11 mouse cellular contexts compared by ENCODE assay signal in the genomic region with DNA sequence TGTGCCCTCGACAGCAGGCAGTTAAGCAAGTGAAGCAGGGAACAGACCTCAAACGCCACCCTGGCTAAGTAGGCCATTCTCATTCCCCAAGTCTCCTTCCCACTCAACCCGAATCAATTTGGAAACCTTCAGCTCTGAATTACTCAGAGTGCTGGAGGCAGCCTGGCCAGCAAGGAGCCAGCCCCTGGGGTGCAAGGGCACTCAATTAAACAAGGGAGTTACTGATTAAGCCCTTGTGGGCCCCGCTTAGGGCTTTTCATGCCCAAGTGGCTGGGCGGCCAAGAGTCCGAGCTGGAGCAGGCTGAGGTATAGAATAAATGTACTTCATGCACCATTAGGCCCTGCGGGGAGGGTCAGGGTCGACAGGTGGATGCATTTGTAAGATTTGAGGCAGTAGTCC. TPM values are rescaled to one million over a fixed set of nuclear protein-coding genes. Genes with fewer than 3 reads are reported as not detected.
DNase-seq lines count a peak whose midpoint lies in the region; ATAC-seq and TF ChIP-seq lines count a peak whose summit lies in the region.
"Had no signal": no experiment of that assay in that cellular context is flagged by ENCODE, and none has a peak within 500 bp of the region (broad histone marks: within the 10 kb centered on the region; RNA-seq: fewer than 3 reads in every experiment).

No protein-coding gene starts in this region.

- no peak overlapping the region for H3K4me2 ChIP-seq in hindbrain, postnatal 0 days (ENCODE audit: low read depth, low read length)
- no peak overlapping the region for H3K4me2 ChIP-seq in hindbrain, embryonic 13.5 days
- H3K4me2 ChIP-seq in forebrain, embryonic 15.5 days (replicated peaks): no peak overlapping the region
- H3K4me2 ChIP-seq: liver, embryonic 13.5 days had no signal

- H3K4me3 ChIP-seq in hindbrain, postnatal 0 days (ENCODE audit: low read length): no peak overlapping the region
- no peak overlapping the region for H3K4me3 ChIP-seq in hindbrain, embryonic 13.5 days
- no peak overlapping the region for H3K4me3 ChIP-seq in forebrain, embryonic 15.5 days
- no peak overlapping the region for H3K4me3 ChIP-seq in thymus, adult 2 months (ENCODE audit: control insufficient read depth, insufficient read depth, low read length)
- H3K4me3 ChIP-seq: liver, embryonic 13.5 days had no signal

- no peaks in the 10 kb centered on the region for H3K4me1 ChIP-seq in hindbrain, postnatal 0 days (ENCODE audit: insufficient read depth, low read length)
- H3K4me1 ChIP-seq in hindbrain, embryonic 13.5 days (replicated peaks): peaks cover 6% of the 10 kb centered on the region; the same call in 1 of the 2 replicates
- H3K4me1 ChIP-seq in forebrain, embryonic 15.5 days: no peaks in the 10 kb centered on the region
- no peaks in the 10 kb centered on the region for H3K4me1 ChIP-seq in thymus, adult 2 months (replicated peaks; ENCODE audit: control insufficient read depth, insufficient read depth, low read length)
- H3K4me1 ChIP-seq: liver, embryonic 13.5 days had no signal

- H3K27ac ChIP-seq in hindbrain, postnatal 0 days: no peak overlapping the region
- no peak overlapping the region for H3K27ac ChIP-seq in hindbrain, embryonic 13.5 days
- H3K27ac ChIP-seq in forebrain, embryonic 15.5 days (replicated peaks): no peak overlapping the region
- no peak overlapping the region for H3K27ac ChIP-seq in thymus, adult 2 months (ENCODE audit: control insufficient read depth, insufficient read depth, low read length)
- H3K27ac ChIP-seq: liver, embryonic 13.5 days had no signal

- no peak overlapping the region for H3K9ac ChIP-seq in hindbrain, postnatal 0 days (replicated peaks; ENCODE audit: low read length)
- no peak overlapping the region for H3K9ac ChIP-seq in hindbrain, embryonic 13.5 days
- no peak overlapping the region for H3K9ac ChIP-seq in forebrain, embryonic 15.5 days (replicated peaks)
- H3K9ac ChIP-seq: liver, embryonic 13.5 days had no signal

- no peaks in the 10 kb centered on the region for H3K36me3 ChIP-seq in hindbrain, postnatal 0 days (ENCODE audit: insufficient read depth, low read length)
- H3K36me3 ChIP-seq in hindbrain, embryonic 13.5 days: no peaks in the 10 kb centered on the region
- H3K36me3 ChIP-seq in forebrain, embryonic 15.5 days: no peaks in the 10 kb centered on the region
- H3K36me3 ChIP-seq in thymus, adult 2 months (ENCODE audit: control insufficient read depth, insufficient read depth, low read length): no peaks in the 10 kb centered on the region
- H3K36me3 ChIP-seq: liver, embryonic 13.5 days had no signal

- TF ChIP-seq CTCF in hindbrain, postnatal 0 days (IDR thresholded peaks at IDR 0.05; ENCODE audit: low read depth): no peak
- no peak for TF ChIP-seq CTCF in Patski (IDR thresholded peaks at IDR 0.05)
- TF ChIP-seq CTCF in thymus, adult 2 months (IDR thresholded peaks at IDR 0.05; ENCODE audit: borderline replicate concordance, control insufficient read depth, extremely low read depth, insufficient read depth, low read length, poor library complexity): no peak

- peak; percentile 56; the same call in 1 of the 2 replicates for ATAC-seq in hindbrain, postnatal 0 days
- no peak for ATAC-seq in hindbrain, embryonic 13.5 days (ENCODE audit: low FRiP score)
- peak; percentile 95 for ATAC-seq in Patski
- 0 out of 2 replicates have a peak, but pooled peaks have one; percentile 38 for ATAC-seq in forebrain, embryonic 15.5 days (replicated peaks)

- in situ Hi-C loops in Patski (cut with MboI; ENCODE audit: low pct_unique_long_range_greater_than_20kb): no loop called here

- POLR2A ChIA-PET in Patski (lab: Charles Lee): interaction anchor here (1.1 kb wide), 1 partner anchor 86 kb away, joined by 3 read pairs; no protein-coding TSS in a partner anchor

- no peaks in the 10 kb centered on the region for H3K9me3 ChIP-seq in hindbrain, postnatal 0 days (ENCODE audit: low read length)
- no peaks in the 10 kb centered on the region for H3K9me3 ChIP-seq in hindbrain, embryonic 13.5 days
- no peaks in the 10 kb centered on the region for H3K9me3 ChIP-seq in forebrain, embryonic 15.5 days
- H3K9me3 ChIP-seq: liver, embryonic 13.5 days had no signal

- DNase-seq in hindbrain, postnatal 0 days (ENCODE audit: low spot score): peak; percentile 32
- peak; percentile 88 for DNase-seq in Patski (ENCODE audit: low read depth, low spot score)
- peak; percentile 87 to 95 for DNase-seq in kidney, postnatal 36 days
- no peak for DNase-seq in thymus, adult 2 months
- no peak for DNase-seq in urinary bladder, postnatal 4 days (ENCODE audit: low spot score in 2 of 2)
- no peak for DNase-seq in gastrocnemius, postnatal 10 days
- DNase-seq: heart, postnatal 10 days; liver, embryonic 13.5 days had no signal

- CTCF ChIA-PET in Patski (lab: Charles Lee): interaction anchor here (0.9 to 2.2 kb wide), 9 partner anchors 8 to 107 kb away, joined by 3 to 7 read pairs (median 4); no protein-coding TSS in a partner anchor

- no peak for TF ChIP-seq POLR2A in thymus, adult 2 months (IDR thresholded peaks at IDR 0.05; ENCODE audit: control insufficient read depth, extremely low read depth, insufficient read depth, low read length, poor library complexity)

- no peaks in the 10 kb centered on the region for H3K27me3 ChIP-seq in hindbrain, postnatal 0 days (ENCODE audit: insufficient read depth, low read length)
- no peaks in the 10 kb centered on the region; the same call in 1 of the 2 replicates for H3K27me3 ChIP-seq in hindbrain, embryonic 13.5 days
- H3K27me3 ChIP-seq in Patski: no peaks in the 10 kb centered on the region
- no peaks in the 10 kb centered on the region for H3K27me3 ChIP-seq in forebrain, embryonic 15.5 days
- H3K27me3 ChIP-seq in thymus, adult 2 months (ENCODE audit: control insufficient read depth, insufficient read depth, low read length): no peaks in the 10 kb centered on the region
- H3K27me3 ChIP-seq: liver, embryonic 13.5 days had no signal

- WGBS in hindbrain, postnatal 0 days: 33% methylated on average over 8 of the region's 8 CpGs
- 31% methylated on average over 8 of the region's 8 CpGs for WGBS in hindbrain, embryonic 13.5 days
- 17% methylated on average over 8 of the region's 8 CpGs for WGBS in forebrain, embryonic 15.5 days
- 89% methylated on average over 8 of the region's 8 CpGs for WGBS in thymus, adult 2 months

RNA-seq across cellular contexts. Expression of a gene that starts 44.5 kb away (rescaled TPM):
- 2.3 and 2.8 TPM in 2 replicates for total RNA-seq in hindbrain, postnatal 0 days (2014; rRNA removed)
- polyA plus RNA-seq in hindbrain, postnatal 0 days (2015; fragmentation: Nextera tagmentation; extraction: Ambion mirVana): 0.68 and 0.90 TPM in 2 replicates
- 0.19 and 0.30 TPM in 2 replicates for polyA plus RNA-seq in hindbrain, embryonic 13.5 days (2015; fragmentation: Nextera tagmentation; extraction: Ambion mirVana)
- 39.6 TPM for polyA plus RNA-seq in Patski (2021)
- 0.22 and 0.45 TPM in 2 replicates for polyA plus RNA-seq in forebrain, embryonic 15.5 days (2015; fragmentation: Nextera tagmentation; extraction: Ambion mirVana)
- polyA plus RNA-seq in thymus, adult 2 months (2012; rRNA removed): 1.5 and 3.1 TPM in 2 replicates
- under 1 TPM; 0.59 to 0.77 TPM for total RNA-seq in gastrocnemius, postnatal 10 days (2021)
- total RNA-seq: neutrophil, adult 5-6 weeks had no signal

Comparison
In these comparisons a context has a peak if more than half of its experiments do, and no peak if none do; other contexts are left out.
1. DNase-seq: peak in hindbrain, postnatal 0 days (single experiment), Patski (single experiment) and kidney, postnatal 36 days (2 of 2); none in thymus, adult 2 months (single experiment), urinary bladder, postnatal 4 days (0 of 2) and gastrocnemius, postnatal 10 days (single experiment).